Mouse (Mus musculus) limb, embryonic 13.5 days (tissue): Measurements from ENCODE around the gene Sall1. TPM values are rescaled to one million over a fixed set of nuclear protein-coding genes. Genes with fewer than 3 reads are reported as not detected.

ENCODE experiments used
- ATAC-seq: fragments of 200-750 bp; cut with Nextera tagmentation; 2 replicates; pipeline ENCODE4 v1.8.0; 2017; ENCODE audit warnings: low read depth, moderate number of reproducible peaks, moderate TSS enrichment; ENCODE audit not compliant: low FRiP score
- H3K27ac ChIP-seq: fragments of 300-500 bp; sonication (generic); 2 replicates; pipeline ENCODE4 v1.5.1; 2015; ENCODE audit warnings: inconsistent platforms, mild to moderate bottlenecking, moderate library complexity
- H3K27me3 ChIP-seq: fragments of 300-500 bp; sonication (generic); 2 replicates; pipeline ENCODE4 v1.6.1; 2015; ENCODE audit warnings: mild to moderate bottlenecking, inconsistent platforms
- H3K36me3 ChIP-seq: fragments of 300-500 bp; sonication (generic); 2 replicates; pipeline ENCODE4 v1.6.1; 2015; ENCODE audit warnings: inconsistent platforms, mild to moderate bottlenecking, moderate library complexity
- H3K4me1 ChIP-seq: fragments of 300-500 bp; sonication (generic); 2 replicates; pipeline ENCODE4 v1.6.1; 2015; ENCODE audit warnings: inconsistent platforms
- H3K4me2 ChIP-seq: fragments of 300-500 bp; sonication (generic); replicated peaks from 2 replicates; pipeline ENCODE4 v1.6.1; 2015; ENCODE audit warnings: inconsistent platforms, mild to moderate bottlenecking, moderate library complexity
- H3K4me3 ChIP-seq: fragments of 300-500 bp; sonication (generic); 2 replicates; pipeline ENCODE4 v1.5.1; 2015; ENCODE audit warnings: moderate library complexity, mild to moderate bottlenecking, inconsistent platforms
- H3K9ac ChIP-seq: fragments of 300-500 bp; sonication (generic); 2 replicates; pipeline ENCODE4 v1.6.1; 2015; ENCODE audit warnings: mild to moderate bottlenecking, inconsistent platforms
- H3K9me3 ChIP-seq: fragments of 300-500 bp; sonication (generic); 2 replicates; pipeline ENCODE4 v1.6.1; 2016; ENCODE audit warnings: inconsistent platforms
- WGBS: fragments of 180-500 bp; shearing (Covaris S2); methylation state at CpG from one replicate; pipeline ENCODE4 v1.1.7; 2015; 5-methylcytosine and 5-hydroxymethylcytosine counted together
- polyA plus RNA-seq: library from polyadenylated mRNA; unstranded; fragments of >200 nt; fragmentation: Nextera tagmentation; extraction: Ambion mirVana; gene quantifications from 2 replicates; pipeline ENCODE4 v1.2.1, GENCODE M21; 2015

Gene Sall1
- polyA plus RNA-seq, 1 experiment from 2014 or later, result 13.2 TPM

DNA sequence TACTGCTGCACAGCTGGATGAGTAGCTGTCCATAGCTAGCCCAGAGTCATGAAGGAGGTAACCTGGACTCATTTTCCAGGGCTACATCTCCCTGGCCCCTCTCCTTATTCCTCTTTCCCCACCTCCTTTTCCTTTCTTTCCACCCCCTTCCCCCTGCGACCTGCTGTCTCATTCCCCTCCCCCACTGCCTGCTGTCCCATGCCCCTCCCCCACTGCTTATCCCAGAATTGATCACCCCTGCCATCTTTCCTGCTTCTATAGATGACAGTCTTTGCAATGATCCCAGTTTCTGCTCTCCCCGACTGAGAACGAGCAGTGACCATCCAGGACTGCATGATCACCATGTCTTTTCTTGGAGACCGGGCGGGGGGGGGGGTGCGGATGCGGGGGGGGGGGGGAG, 35.2 kb downstream of the Sall1 start:
- Histone ChIP-seq H3K27ac (no peak overlapping the region), H3K27me3 (peaks cover 52% of the 10 kb centered on the region), H3K9ac (no peak overlapping the region), H3K4me2 (no peak overlapping the region), H3K4me1 (peaks cover 12% of the 10 kb centered on the region; the same call in 1 of the 2 replicates), H3K9me3 (no peaks in the 10 kb centered on the region), H3K4me3 (no peak overlapping the region), H3K36me3 (no peaks in the 10 kb centered on the region)
- ATAC-seq, result no peak
- WGBS, result 54% methylated on average over 4 of the region's 7 CpGs

DNA sequence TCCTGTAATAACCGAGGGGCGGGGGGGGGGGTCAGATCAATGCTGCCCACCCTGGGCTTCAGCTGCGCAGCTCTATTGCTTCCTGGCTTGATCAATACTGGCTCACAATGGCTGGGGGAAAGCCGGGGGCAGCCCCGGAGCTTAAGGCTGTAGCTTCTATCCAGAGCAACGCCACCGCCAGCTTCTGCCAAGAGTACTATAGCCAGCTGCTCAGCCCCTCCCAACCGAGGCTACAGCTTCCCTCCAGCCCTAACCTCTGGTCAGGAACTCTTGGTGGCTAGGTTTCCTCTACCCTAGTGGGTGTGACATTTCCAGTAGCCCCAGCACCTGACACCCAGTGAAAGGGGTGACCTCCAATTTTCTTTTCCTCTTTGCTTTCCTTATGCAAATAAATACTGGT, 36.8 kb downstream of the Sall1 start:
- Histone ChIP-seq H3K27me3 (peaks cover 54% of the 10 kb centered on the region), H3K4me3 (peak overlapping the region; percentile 50), H3K9me3 (no peaks in the 10 kb centered on the region), H3K36me3 (no peaks in the 10 kb centered on the region), H3K4me1 (peaks cover 12% of the 10 kb centered on the region; the same call in 1 of the 2 replicates), H3K4me2 (peak overlapping the region; percentile 93), H3K27ac (no peak overlapping the region), H3K9ac (no peak overlapping the region)
- ATAC-seq, result no peak
- 0% methylated on average over 8 of the region's 8 CpGs for WGBS

DNA sequence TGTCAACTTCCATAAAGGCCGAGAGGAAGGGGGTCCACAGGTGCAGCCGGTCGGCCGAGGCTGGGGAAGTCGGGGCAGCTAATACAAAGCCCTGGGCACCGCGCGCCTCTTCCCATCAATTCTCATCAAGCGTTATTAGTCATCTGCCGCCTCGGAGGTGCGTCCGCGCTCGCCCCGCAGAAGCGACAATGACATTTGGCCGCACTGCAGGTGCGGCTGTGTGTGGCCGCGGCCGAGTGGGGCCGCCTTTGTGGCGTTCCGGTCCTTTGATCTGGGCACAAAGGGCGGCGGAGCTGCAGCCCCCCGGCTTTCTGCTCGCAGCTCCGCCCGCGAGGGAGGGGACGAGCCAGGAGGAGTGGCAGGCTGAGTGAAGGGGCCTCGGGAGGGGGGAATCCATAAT, 37.5 kb downstream of the Sall1 start:
- Histone ChIP-seq H3K4me3 (peak overlapping the region; percentile 50), H3K27me3 (peaks cover 53% of the 10 kb centered on the region), H3K9me3 (no peaks in the 10 kb centered on the region), H3K4me2 (peak overlapping the region; percentile 93), H3K27ac (no peak overlapping the region), H3K36me3 (no peaks in the 10 kb centered on the region), H3K4me1 (peaks cover 8% of the 10 kb centered on the region; the same call in 1 of the 2 replicates), H3K9ac (peak overlapping the region; percentile 60)
- ATAC-seq, result no peak
- under 1% methylated on average over 33 of the region's 34 CpGs for WGBS

GRCm38 (mm10) chr8:89005797-89006196, 38.2 kb downstream of the Sall1 start:
- Histone ChIP-seq H3K27ac (no peak overlapping the region), H3K27me3 (peaks cover 51% of the 10 kb centered on the region), H3K4me2 (peak overlapping the region; percentile 93), H3K9ac (no peak overlapping the region), H3K4me1 (peaks cover 8% of the 10 kb centered on the region; the same call in 1 of the 2 replicates), H3K36me3 (no peaks in the 10 kb centered on the region), H3K9me3 (no peaks in the 10 kb centered on the region), H3K4me3 (peak overlapping the region; percentile 50)
- no peak for ATAC-seq
- 37% methylated on average over 11 of the region's 11 CpGs for WGBS

- Histone ChIP-seq H3K27me3 (peaks cover 51% of the 10 kb centered on the region), H3K4me1 (peaks cover 8% of the 10 kb centered on the region; the same call in 1 of the 2 replicates), H3K9me3 (no peaks in the 10 kb centered on the region), H3K4me3 (no peak overlapping the region), H3K36me3 (no peaks in the 10 kb centered on the region), H3K4me2 (no peak overlapping the region), H3K9ac (no peak overlapping the region), H3K27ac (no peak overlapping the region)
- ATAC-seq, result no peak
- WGBS, result 56% methylated on average over 2 of the region's 2 CpGs
Measured at GRCm38 (mm10) chr8:89004041-89004440, 39.9 kb downstream of the Sall1 start.

GRCm38 (mm10) chr8:89003336-89003896, 40.5 kb downstream of the Sall1 start:
- H3K9ac ChIP-seq, result no peak overlapping the region
- no peaks in the 10 kb centered on the region for H3K9me3 ChIP-seq
- H3K27me3 ChIP-seq, result peaks cover 48% of the 10 kb centered on the region
- peaks cover 8% of the 10 kb centered on the region; the same call in 1 of the 2 replicates for H3K4me1 ChIP-seq
- H3K4me3 ChIP-seq, result no peak overlapping the region
- no peak for ATAC-seq
- H3K4me2 ChIP-seq, result no peak overlapping the region
- 35% methylated on average over 8 of the region's 8 CpGs for WGBS
- H3K36me3 ChIP-seq, result no peaks in the 10 kb centered on the region
- no peak overlapping the region for H3K27ac ChIP-seq

DNA sequence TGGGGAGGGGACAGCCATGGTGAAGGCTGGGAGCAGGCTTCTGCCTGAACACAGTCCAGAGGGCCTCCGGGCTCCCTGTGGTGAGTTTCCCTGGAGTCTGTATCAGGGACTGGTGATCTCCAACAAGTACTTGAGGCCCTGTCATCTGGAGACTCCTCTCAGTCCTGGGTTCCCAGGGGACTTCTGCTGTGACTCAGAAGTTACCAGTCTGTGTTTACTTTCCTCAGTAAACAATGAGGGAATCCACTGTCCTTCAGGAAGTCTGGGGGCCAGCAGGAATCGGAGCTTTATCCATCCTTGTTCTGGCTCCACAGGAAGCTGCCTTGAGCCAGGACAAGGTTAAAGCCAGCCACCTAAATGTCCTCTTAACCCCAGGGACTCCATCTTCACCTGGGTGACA, 41.8 kb downstream of the Sall1 start:
- Histone ChIP-seq H3K36me3 (no peaks in the 10 kb centered on the region), H3K9me3 (no peaks in the 10 kb centered on the region), H3K4me3 (no peak overlapping the region), H3K4me1 (peaks cover 8% of the 10 kb centered on the region; the same call in 1 of the 2 replicates), H3K4me2 (no peak overlapping the region), H3K27ac (no peak overlapping the region), H3K9ac (no peak overlapping the region), H3K27me3 (peaks cover 35% of the 10 kb centered on the region)
- 71% methylated on average over 2 of the region's 2 CpGs for WGBS
- ATAC-seq, result no peak

GRCm38 (mm10) chr8:88997276-88997675, 46.7 kb downstream of the Sall1 start:
- Histone ChIP-seq H3K36me3 (no peaks in the 10 kb centered on the region), H3K4me2 (no peak overlapping the region), H3K4me3 (no peak overlapping the region), H3K9me3 (no peaks in the 10 kb centered on the region), H3K4me1 (no peaks in the 10 kb centered on the region), H3K9ac (no peak overlapping the region), H3K27me3 (0 out of 2 replicates have a peak, but pooled peaks cover 7% of the 10 kb centered on the region), H3K27ac (no peak overlapping the region)
- no peak for ATAC-seq
- WGBS, result 89% methylated on average over 2 of the region's 2 CpGs

- Histone ChIP-seq H3K4me1 (no peaks in the 10 kb centered on the region), H3K36me3 (no peaks in the 10 kb centered on the region), H3K27ac (no peak overlapping the region), H3K27me3 (peaks cover 2% of the 10 kb centered on the region; the same call in 1 of the 2 replicates), H3K9me3 (no peaks in the 10 kb centered on the region), H3K9ac (no peak overlapping the region), H3K4me3 (no peak overlapping the region), H3K4me2 (no peak overlapping the region)
- no peak for ATAC-seq
- 82% methylated on average over 15 of the region's 15 CpGs for WGBS
Measured at GRCm38 (mm10) chr8:88991780-88992509, 52.0 kb downstream of the Sall1 start.

DNA sequence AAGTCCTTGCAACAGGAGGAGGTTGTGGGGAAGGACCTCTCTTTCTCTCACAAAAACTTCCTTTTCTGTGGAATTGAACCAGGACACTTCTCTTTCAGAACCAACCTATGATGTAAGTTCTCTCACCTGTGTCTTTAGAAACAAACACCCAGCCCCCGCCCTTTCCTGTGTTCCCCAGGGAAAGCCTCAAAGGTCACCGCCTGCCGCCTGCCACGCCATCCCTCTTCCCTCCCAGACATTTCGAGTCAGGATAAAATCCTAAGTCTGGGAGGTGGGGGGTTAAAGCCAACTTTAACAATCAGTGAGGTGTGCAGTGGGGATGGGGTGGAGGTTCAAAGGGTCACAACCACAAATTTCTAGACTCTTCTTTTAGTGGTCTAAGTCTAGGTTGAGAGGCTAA, 52.8 kb downstream of the Sall1 start:
- no peak overlapping the region for H3K9ac ChIP-seq
- H3K4me1 ChIP-seq, result no peaks in the 10 kb centered on the region
- 56% methylated on average over 5 of the region's 5 CpGs for WGBS
- H3K4me2 ChIP-seq, result no peak overlapping the region
- H3K9me3 ChIP-seq, result no peaks in the 10 kb centered on the region
- no peaks in the 10 kb centered on the region for H3K36me3 ChIP-seq
- H3K27me3 ChIP-seq, result peaks cover 6% of the 10 kb centered on the region; the same call in 1 of the 2 replicates
- no peak for ATAC-seq
- H3K4me3 ChIP-seq, result no peak overlapping the region
- H3K27ac ChIP-seq, result no peak overlapping the region

DNA sequence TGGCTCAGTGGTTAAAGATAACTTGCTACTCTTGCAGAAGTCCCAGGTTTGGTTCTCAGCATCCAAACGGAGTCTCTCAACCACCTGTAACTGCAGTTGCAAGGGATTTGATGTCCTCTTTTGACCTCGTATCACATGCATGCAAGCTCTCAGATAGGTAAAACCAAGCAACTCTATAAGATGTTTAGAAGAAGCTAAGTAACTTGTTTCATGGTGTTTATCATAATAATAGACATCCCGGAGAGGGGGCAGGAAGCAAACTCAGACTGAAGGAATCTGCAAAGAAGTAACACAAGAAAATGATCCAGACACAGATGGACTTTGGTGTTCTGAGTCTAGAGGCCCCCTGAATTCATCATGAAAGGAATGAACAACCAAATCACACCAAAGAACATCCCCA, 55.0 kb downstream of the Sall1 start:
- WGBS, result 86% methylated on average over 3 of the region's 3 CpGs
- Histone ChIP-seq H3K36me3 (no peaks in the 10 kb centered on the region), H3K4me1 (no peaks in the 10 kb centered on the region), H3K4me3 (no peak overlapping the region), H3K4me2 (no peak overlapping the region), H3K27ac (no peak overlapping the region), H3K27me3 (peaks cover 13% of the 10 kb centered on the region; the same call in 1 of the 2 replicates), H3K9ac (no peak overlapping the region), H3K9me3 (no peaks in the 10 kb centered on the region)
- ATAC-seq, result no peak

DNA sequence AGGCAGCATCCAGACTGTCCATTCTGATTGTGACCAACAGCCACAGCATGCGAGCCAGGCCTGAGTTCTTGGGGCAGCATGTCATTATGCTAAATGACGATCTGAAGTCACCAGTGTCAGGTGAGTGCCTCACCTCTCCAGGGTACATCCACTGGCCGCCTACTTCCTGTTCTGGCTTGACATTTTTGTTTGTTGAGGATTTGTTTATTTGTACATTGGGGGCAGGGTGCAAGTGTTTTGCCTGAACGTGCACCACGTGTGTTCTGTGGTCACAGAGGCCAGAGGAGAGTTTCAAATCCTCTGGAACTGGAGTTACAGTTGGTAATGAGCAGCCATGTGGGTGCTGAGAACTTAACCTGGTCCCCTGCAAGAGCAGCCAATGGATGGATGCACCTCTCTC, 60.5 kb downstream of the Sall1 start:
- Histone ChIP-seq H3K9me3 (no peaks in the 10 kb centered on the region), H3K27ac (no peak overlapping the region), H3K36me3 (no peaks in the 10 kb centered on the region), H3K4me3 (no peak overlapping the region), H3K27me3 (peaks cover 11% of the 10 kb centered on the region; the same call in 1 of the 2 replicates), H3K4me1 (no peaks in the 10 kb centered on the region), H3K4me2 (no peak overlapping the region), H3K9ac (no peak overlapping the region)
- WGBS, result 80% methylated on average over 5 of the region's 5 CpGs
- ATAC-seq, result no peak
